Mouse (Mus musculus): Measurements from ENCODE around the gene Olfr623. TPM values are rescaled to one million over a fixed set of nuclear protein-coding genes. Genes with fewer than 3 reads are reported as not detected.

Gene Olfr623
- total RNA-seq (2014; rRNA removed) (not detected in 2 replicates), polyA plus RNA-seq (2015; fragmentation: Nextera tagmentation; extraction: Ambion mirVana) (not detected in 2 replicates)

GRCm38 (mm10) chr7:103663598-103663997 is at the start of gene Olfr623:
Olfr623 (minus strand) TSS chr7:103663698.
- H3K36me3 ChIP-seq (ENCODE audit: insufficient read depth, low read length), result no peaks in the 10 kb centered on the region
- H3K4me2 ChIP-seq (ENCODE audit: low read depth, low read length), result no peak within 1 kb of the TSS
- H3K9ac ChIP-seq (replicated peaks; ENCODE audit: low read length), result no peak within 1 kb of the TSS
- TF ChIP-seq CTCF (IDR thresholded peaks at IDR 0.05; ENCODE audit: low read depth), result no peak
- H3K27ac ChIP-seq, result no peak within 1 kb of the TSS
- ATAC-seq, result no peak
- H3K27me3 ChIP-seq (ENCODE audit: insufficient read depth, low read length), result no peaks in the 10 kb centered on the region
- no peaks in the 10 kb centered on the region for H3K4me1 ChIP-seq (ENCODE audit: insufficient read depth, low read length)
- H3K4me3 ChIP-seq (ENCODE audit: low read length), result no peak within 1 kb of the TSS
- DNase-seq (ENCODE audit: low spot score), result no peak
- no peaks in the 10 kb centered on the region for H3K9me3 ChIP-seq (ENCODE audit: low read length)

GRCm38 (mm10) chr7:103712024-103712423 is 48.5 kb upstream of the Olfr623 start:
- 0 out of 2 replicates have a peak, but pooled peaks have one; percentile 6 for TF ChIP-seq CTCF (IDR thresholded peaks at IDR 0.05; ENCODE audit: low read depth)
- Histone ChIP-seq H3K9ac (replicated peaks; ENCODE audit: low read length) (no peak overlapping the region), H3K27me3 (ENCODE audit: insufficient read depth, low read length) (no peaks in the 10 kb centered on the region), H3K4me3 (ENCODE audit: low read length) (no peak overlapping the region), H3K36me3 (ENCODE audit: insufficient read depth, low read length) (no peaks in the 10 kb centered on the region), H3K4me2 (ENCODE audit: low read depth, low read length) (no peak overlapping the region), H3K9me3 (ENCODE audit: low read length) (no peaks in the 10 kb centered on the region), H3K4me1 (ENCODE audit: insufficient read depth, low read length) (no peaks in the 10 kb centered on the region), H3K27ac (no peak overlapping the region)
- no peak for DNase-seq (ENCODE audit: low spot score)
- WGBS, result 41% methylated on average over 2 of the region's 2 CpGs
- ATAC-seq, result no peak

GRCm38 (mm10) chr7:103699469-103699868 is 36.0 kb upstream of the Olfr623 start:
- no peaks in the 10 kb centered on the region for H3K36me3 ChIP-seq (ENCODE audit: insufficient read depth, low read length)
- no peak overlapping the region for H3K4me3 ChIP-seq (ENCODE audit: low read length)
- ATAC-seq (no peak), DNase-seq (ENCODE audit: low spot score) (peak; percentile 28)
- no peak overlapping the region for H3K9ac ChIP-seq (replicated peaks; ENCODE audit: low read length)
- no peak overlapping the region for H3K27ac ChIP-seq
- H3K4me1 ChIP-seq (ENCODE audit: insufficient read depth, low read length), result no peaks in the 10 kb centered on the region
- TF ChIP-seq CTCF (IDR thresholded peaks at IDR 0.05; ENCODE audit: low read depth), result no peak
- no peaks in the 10 kb centered on the region for H3K9me3 ChIP-seq (ENCODE audit: low read length)
- WGBS, result 80% methylated on average over 4 of the region's 4 CpGs
- no peaks in the 10 kb centered on the region for H3K27me3 ChIP-seq (ENCODE audit: insufficient read depth, low read length)
- H3K4me2 ChIP-seq (ENCODE audit: low read depth, low read length), result no peak overlapping the region

- Histone ChIP-seq H3K36me3 (ENCODE audit: insufficient read depth, low read length) (no peaks in the 10 kb centered on the region), H3K4me2 (ENCODE audit: low read depth, low read length) (no peak within 1 kb of the TSS), H3K9ac (replicated peaks; ENCODE audit: low read length) (no peak within 1 kb of the TSS), H3K27me3 (ENCODE audit: insufficient read depth, low read length) (no peaks in the 10 kb centered on the region), H3K9me3 (ENCODE audit: low read length) (no peaks in the 10 kb centered on the region), H3K27ac (no peak within 1 kb of the TSS), H3K4me1 (ENCODE audit: insufficient read depth, low read length) (no peaks in the 10 kb centered on the region), H3K4me3 (ENCODE audit: low read length) (no peak within 1 kb of the TSS)
- ATAC-seq (no peak), DNase-seq (ENCODE audit: low spot score) (no peak)
- TF ChIP-seq CTCF (IDR thresholded peaks at IDR 0.05; ENCODE audit: low read depth), result no peak
Observed at GRCm38 (mm10) chr7:103682420-103682819, 18.9 kb upstream of the Olfr623 start, which contains the start of gene Olfr625-ps1. Olfr625-ps1 (plus strand) TSS chr7:103682720.

- ATAC-seq (no peak), DNase-seq (ENCODE audit: low spot score) (no peak)
- no peaks in the 10 kb centered on the region for H3K4me1 ChIP-seq (ENCODE audit: insufficient read depth, low read length)
- H3K9me3 ChIP-seq (ENCODE audit: low read length), result no peaks in the 10 kb centered on the region
- no peak within 1 kb of the TSS for H3K4me2 ChIP-seq (ENCODE audit: low read depth, low read length)
- 94% methylated on average over 2 of the region's 2 CpGs for WGBS
- no peaks in the 10 kb centered on the region for H3K36me3 ChIP-seq (ENCODE audit: insufficient read depth, low read length)
- no peak within 1 kb of the TSS for H3K4me3 ChIP-seq (ENCODE audit: low read length)
- H3K27ac ChIP-seq, result no peak within 1 kb of the TSS
- no peak for TF ChIP-seq CTCF (IDR thresholded peaks at IDR 0.05; ENCODE audit: low read depth)
- H3K9ac ChIP-seq (replicated peaks; ENCODE audit: low read length), result no peak within 1 kb of the TSS
- H3K27me3 ChIP-seq (ENCODE audit: insufficient read depth, low read length), result no peaks in the 10 kb centered on the region
Observed at GRCm38 (mm10) chr7:103671091-103671490, 7.6 kb upstream of the Olfr623 start, which contains the start of gene Olfr624. Olfr624 (minus strand) TSS chr7:103671191.

GRCm38 (mm10) chr7:103644070-103644469 is 19.4 kb downstream of the Olfr623 start:
- H3K27ac ChIP-seq, result no peak overlapping the region
- no peak for ATAC-seq
- H3K36me3 ChIP-seq (ENCODE audit: insufficient read depth, low read length), result no peaks in the 10 kb centered on the region
- no peaks in the 10 kb centered on the region for H3K27me3 ChIP-seq (ENCODE audit: insufficient read depth, low read length)
- no peak for DNase-seq (ENCODE audit: low spot score)
- H3K4me3 ChIP-seq (ENCODE audit: low read length), result no peak overlapping the region
- no peak overlapping the region for H3K9ac ChIP-seq (replicated peaks; ENCODE audit: low read length)
- no peaks in the 10 kb centered on the region for H3K9me3 ChIP-seq (ENCODE audit: low read length)
- no peak for TF ChIP-seq CTCF (IDR thresholded peaks at IDR 0.05; ENCODE audit: low read depth)
- no peak overlapping the region for H3K4me2 ChIP-seq (ENCODE audit: low read depth, low read length)
- H3K4me1 ChIP-seq (ENCODE audit: insufficient read depth, low read length), result no peaks in the 10 kb centered on the region
- WGBS, result 83% methylated on average over 4 of the region's 4 CpGs

GRCm38 (mm10) chr7:103642602-103643001 is 20.9 kb downstream of the Olfr623 start, which contains the start of gene Olfr622:
Olfr622 (minus strand) TSS chr7:103642702.
- no peak within 1 kb of the TSS for H3K9ac ChIP-seq (replicated peaks; ENCODE audit: low read length)
- H3K9me3 ChIP-seq (ENCODE audit: low read length), result no peaks in the 10 kb centered on the region
- no peak within 1 kb of the TSS for H3K27ac ChIP-seq
- ATAC-seq (no peak), DNase-seq (ENCODE audit: low spot score) (no peak)
- 77% methylated on average over 1 of the region's 1 CpGs for WGBS
- no peak within 1 kb of the TSS for H3K4me2 ChIP-seq (ENCODE audit: low read depth, low read length)
- no peak for TF ChIP-seq CTCF (IDR thresholded peaks at IDR 0.05; ENCODE audit: low read depth)
- no peaks in the 10 kb centered on the region for H3K4me1 ChIP-seq (ENCODE audit: insufficient read depth, low read length)
- no peaks in the 10 kb centered on the region for H3K36me3 ChIP-seq (ENCODE audit: insufficient read depth, low read length)
- H3K27me3 ChIP-seq (ENCODE audit: insufficient read depth, low read length), result no peaks in the 10 kb centered on the region
- no peak within 1 kb of the TSS for H3K4me3 ChIP-seq (ENCODE audit: low read length)
